Mouse (Mus musculus) left cerebral cortex, adult 8-10 months (tissue): ENCODE results near the gene Lcn3. TPM values are rescaled to one million over a fixed set of nuclear protein-coding genes. Genes with fewer than 3 reads are reported as not detected.
"Not testable (repeated sequence)": the region's sequence is repeated elsewhere in the genome, so short reads cannot be mapped to it uniquely, and the experiment has no call there.

Experiments used
- DNase-seq, 2 experiments: peaks; one replicate each; pipeline ENCODE4 v3.0.0; 2022; ENCODE audit warnings: low spot score in 2 of 2
- total RNA-seq, 4 experiments: library from RNA; stranded (reverse); gene quantifications; 2 replicates each; pipeline ENCODE4 v1.2.4; 2022

Lcn3 gene
- not detected for total RNA-seq

GRCm38 (mm10) chr2:25765269-25765668 is at the start of gene Lcn3:
Lcn3 (plus strand) TSS chr2:25765569.
- no peak for DNase-seq

- DNase-seq: no peak
These were observed 48.1 kb upstream of the Lcn3 start for GRCm38 (mm10) chr2:25717222-25717621.

- DNase-seq: no peak
These were observed 32.0 kb upstream of the Lcn3 start for GRCm38 (mm10) chr2:25733199-25733930.

- DNase-seq: not testable (repeated sequence)
These were observed 28.7 kb upstream of the Lcn3 start, which contains the start of gene Obp2b for GRCm38 (mm10) chr2:25736709-25737108. Obp2b (plus strand) TSS chr2:25737009.

GRCm38 (mm10) chr2:25741671-25742070 is 23.7 kb upstream of the Lcn3 start:
- DNase-seq: no peak

GRCm38 (mm10) chr2:25754201-25754600 is 11.2 kb upstream of the Lcn3 start:
- no peak for DNase-seq

GRCm38 (mm10) chr2:25758064-25758625 is 7.2 kb upstream of the Lcn3 start:
- DNase-seq: no peak

GRCm38 (mm10) chr2:25767764-25768163 is 2.4 kb downstream of the Lcn3 start:
- no peak for DNase-seq

GRCm38 (mm10) chr2:25773507-25773906 is 8.1 kb downstream of the Lcn3 start:
- DNase-seq: no peak

- DNase-seq: no peak
These were observed 9.3 kb downstream of the Lcn3 start for GRCm38 (mm10) chr2:25774640-25775039.

GRCm38 (mm10) chr2:25775991-25776390 is 10.6 kb downstream of the Lcn3 start:
- no peak for DNase-seq

GRCm38 (mm10) chr2:25776717-25777116 is 11.3 kb downstream of the Lcn3 start, which contains the start of gene Lcn11:
Lcn11 (plus strand) TSS chr2:25777017.
- no peak for DNase-seq

- no peak for DNase-seq
These were observed 13.7 kb downstream of the Lcn3 start for GRCm38 (mm10) chr2:25779076-25779475.

- no peak for DNase-seq
These were observed 15.6 kb downstream of the Lcn3 start for GRCm38 (mm10) chr2:25780921-25781320.

GRCm38 (mm10) chr2:25781957-25782356 is 16.6 kb downstream of the Lcn3 start, which contains the start of gene Gm13539:
Gm13539 (plus strand) TSS chr2:25782257.
- no peak for DNase-seq

- DNase-seq: no peak
These were observed 20.4 kb downstream of the Lcn3 start for GRCm38 (mm10) chr2:25785573-25786322.

GRCm38 (mm10) chr2:25789092-25789491 is 23.7 kb downstream of the Lcn3 start:
- DNase-seq: no peak

GRCm38 (mm10) chr2:25797635-25798034 is 32.3 kb downstream of the Lcn3 start:
- DNase-seq: no peak

- no peak for DNase-seq
These were observed 32.7 kb downstream of the Lcn3 start for GRCm38 (mm10) chr2:25798065-25798464.

- DNase-seq: no peak
These were observed 46.3 kb downstream of the Lcn3 start for GRCm38 (mm10) chr2:25811711-25812110.

- DNase-seq: no peak
These were observed 48.0 kb downstream of the Lcn3 start for GRCm38 (mm10) chr2:25813364-25813763.

GRCm38 (mm10) chr2:25815748-25816147 is 50.4 kb downstream of the Lcn3 start, which contains the start of gene Glt6d1:
Glt6d1 (minus strand) TSS chr2:25815848.
- not testable (repeated sequence) for DNase-seq
